Mouse (Mus musculus) effector memory CD4-positive, alpha-beta T cell, adult 7 months (primary cell): ENCODE measurements around the gene D7Ertd443e. TPM values are rescaled to one million over a fixed set of nuclear protein-coding genes. Genes with fewer than 3 reads are reported as not detected.

Source experiments
- polyA plus RNA-seq: library from polyadenylated mRNA; unstranded; fragments of 100-300 nt; shearing (Covaris generic); gene quantifications from one replicate; pipeline ENCODE4 v1.2.1, GENCODE M21; 2017

The D7Ertd443e gene
- polyA plus RNA-seq: 0.50 TPM

DNA sequence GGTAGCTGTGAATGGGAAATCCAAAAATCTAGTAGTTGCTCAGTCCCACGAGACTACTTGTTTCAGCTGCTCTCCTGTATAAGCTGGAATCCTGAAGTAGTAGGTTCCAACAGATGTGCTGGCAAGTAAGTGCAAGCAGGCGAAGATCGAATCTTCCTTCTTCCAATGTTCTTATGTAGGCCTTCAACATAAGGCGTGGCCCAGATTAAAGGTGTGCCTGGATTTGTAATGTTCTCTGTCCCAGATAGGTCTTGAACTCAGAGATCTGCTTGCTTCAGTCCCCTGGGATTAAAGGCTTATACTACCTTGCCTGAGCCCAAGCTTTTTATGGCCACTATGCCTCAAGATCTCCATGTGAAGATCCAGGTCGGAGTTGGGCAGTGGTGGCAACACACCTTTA is at the start of gene D7Ertd443e:
Gene D7Ertd443e, minus strand, starts transcription at position 101 of the 400 bp plus-strand sequence.

DNA sequence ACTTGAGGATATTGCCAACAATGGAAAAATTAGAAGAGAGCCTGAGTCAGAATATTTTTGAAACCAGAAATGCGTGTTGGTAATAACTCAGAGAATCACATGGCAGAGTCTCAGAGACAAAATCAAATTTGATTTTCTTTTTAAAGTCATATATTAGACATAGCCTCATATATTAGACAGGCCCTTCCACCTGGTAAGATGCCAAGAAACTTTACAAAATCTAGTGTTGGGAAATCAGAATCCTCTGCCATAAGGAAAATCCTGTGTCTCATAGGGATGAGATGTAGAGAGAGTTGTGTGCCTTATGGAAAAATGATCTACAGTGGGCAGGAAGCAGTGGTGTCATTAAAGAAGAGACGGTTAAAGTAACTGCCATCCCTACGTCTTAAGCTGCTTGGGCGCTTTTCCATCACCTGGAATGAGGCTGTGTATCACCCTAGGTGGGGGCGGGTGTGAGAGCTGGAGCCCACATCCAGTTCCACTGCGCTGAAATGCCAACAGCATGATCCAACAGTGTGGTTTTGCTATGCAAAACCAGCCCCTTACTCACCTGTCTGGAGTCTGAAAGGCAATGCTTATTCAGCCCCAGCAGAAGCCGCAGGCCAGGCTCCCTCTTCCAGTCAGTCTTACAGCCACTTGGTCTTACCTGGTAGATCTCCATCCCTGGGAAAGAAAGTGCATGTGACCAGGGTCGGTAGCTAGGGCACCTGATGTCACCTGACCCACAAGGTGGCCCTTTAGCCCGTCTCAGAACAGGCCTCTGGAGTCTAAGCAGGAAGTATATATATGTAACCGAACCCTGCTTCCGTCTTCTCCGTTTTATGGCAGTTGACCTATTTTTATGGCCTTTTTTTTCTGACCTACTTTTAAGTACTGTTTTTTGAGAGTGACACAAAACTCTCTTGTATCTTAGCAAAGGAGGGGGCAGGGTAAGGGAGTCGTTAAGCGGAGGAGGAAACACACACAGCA is 153.8 kb downstream of the D7Ertd443e start, which contains the start of gene Adam12:
Gene Adam12, minus strand, starts transcription at position 769 of the 969 bp plus-strand sequence.

Other genes starting within 250 kb of the D7Ertd443e start
- 0.52 TPM for gene Adam12, start 153.5 kb downstream of the D7Ertd443e start, polyA plus RNA-seq